9 mouse cellular contexts compared by ENCODE assay signal in genomic region chr4:40781143-40781542, GRCm38 (mm10). TPM values are rescaled to one million over a fixed set of nuclear protein-coding genes. Genes with fewer than 3 reads are reported as not detected.
DNase-seq lines count a peak whose midpoint lies in the region; ATAC-seq and TF ChIP-seq lines count a peak whose summit lies in the region.
"Had no signal": no experiment of that assay in that cellular context is flagged by ENCODE, and none has a peak within 500 bp of the region (broad histone marks: within the 10 kb centered on the region; RNA-seq: fewer than 3 reads in every experiment).

No protein-coding gene starts in this region.

- no peak overlapping the region for H3K4me3 ChIP-seq in embryonic facial prominence, embryonic 11.5 days (ENCODE audit: low read depth, low read length)
- H3K4me3 ChIP-seq in embryonic facial prominence, embryonic 10.5 days, result no peak overlapping the region
- H3K4me3 ChIP-seq in lung, embryonic 14.5 days (ENCODE audit: low read depth, low read length), result no peak overlapping the region
- H3K4me3 ChIP-seq in intestine, embryonic 16.5 days (ENCODE audit: low read length), result no peak overlapping the region
- H3K4me3 ChIP-seq: neural tube, embryonic 13.5 days had no signal

- H3K36me3 ChIP-seq in embryonic facial prominence, embryonic 11.5 days (replicated peaks; ENCODE audit: control insufficient read depth, insufficient read depth, low read depth, low read length), result no peaks in the 10 kb centered on the region
- H3K36me3 ChIP-seq in embryonic facial prominence, embryonic 10.5 days (replicated peaks), result no peaks in the 10 kb centered on the region
- H3K36me3 ChIP-seq in lung, embryonic 14.5 days (ENCODE audit: insufficient read depth), result no peaks in the 10 kb centered on the region
- H3K36me3 ChIP-seq in intestine, embryonic 16.5 days (ENCODE audit: control insufficient read depth, insufficient read depth, low read length), result no peaks in the 10 kb centered on the region
- H3K36me3 ChIP-seq: neural tube, embryonic 13.5 days had no signal

- DNase-seq in embryonic facial prominence, embryonic 11.5 days (ENCODE audit: low spot score), result peak; percentile 22
- no peak for DNase-seq in embryonic facial prominence, embryonic 10.5 days (ENCODE audit: low spot score)
- peak; percentile 43 for DNase-seq in lung, embryonic 14.5 days
- DNase-seq in thymus, postnatal 14 days, result peak; percentile 82
- no peak for DNase-seq in cerebellum, adult 9-11 months
- no peak for DNase-seq in gastrocnemius, postnatal 10 days

- no peak for ATAC-seq in embryonic facial prominence, embryonic 11.5 days (replicated peaks; ENCODE audit: insufficient number of reproducible peaks, low FRiP score, low TSS enrichment, low read depth)
- ATAC-seq in hematopoietic stem cell, adult 5-6 weeks (replicated peaks in 1 of 2; ENCODE audit: insufficient read depth in 1 of 2, low FRiP score in 2 of 2, low TSS enrichment in 1 of 2, low read depth in 1 of 2, poor library complexity in 2 of 2, severe bottlenecking in 2 of 2), result peak; percentile 76 to 88
- no peak for ATAC-seq in lung, embryonic 14.5 days (ENCODE audit: insufficient read depth)
- ATAC-seq in intestine, embryonic 16.5 days, result no peak

- no peaks in the 10 kb centered on the region for H3K9me3 ChIP-seq in embryonic facial prominence, embryonic 11.5 days (replicated peaks; ENCODE audit: control insufficient read depth, low read length)
- no peaks in the 10 kb centered on the region for H3K9me3 ChIP-seq in embryonic facial prominence, embryonic 10.5 days
- H3K9me3 ChIP-seq in lung, embryonic 14.5 days (ENCODE audit: low read depth, low read length), result no peaks in the 10 kb centered on the region
- no peaks in the 10 kb centered on the region for H3K9me3 ChIP-seq in intestine, embryonic 16.5 days (ENCODE audit: control insufficient read depth, low read length)
- H3K9me3 ChIP-seq: neural tube, embryonic 13.5 days had no signal

- H3K27ac ChIP-seq in embryonic facial prominence, embryonic 11.5 days (replicated peaks; ENCODE audit: low read depth, low read length), result no peak overlapping the region
- H3K27ac ChIP-seq in embryonic facial prominence, embryonic 10.5 days (replicated peaks), result no peak overlapping the region
- no peak overlapping the region for H3K27ac ChIP-seq in lung, embryonic 14.5 days (ENCODE audit: low read depth)
- H3K27ac ChIP-seq in intestine, embryonic 16.5 days (ENCODE audit: low read length), result no peak overlapping the region
- H3K27ac ChIP-seq: neural tube, embryonic 13.5 days had no signal

- no peak overlapping the region for H3K9ac ChIP-seq in embryonic facial prominence, embryonic 11.5 days (replicated peaks; ENCODE audit: low read length)
- H3K9ac ChIP-seq in lung, embryonic 14.5 days, result no peak overlapping the region
- H3K9ac ChIP-seq in intestine, embryonic 16.5 days (ENCODE audit: low read depth, low read length), result no peak overlapping the region
- H3K9ac ChIP-seq: neural tube, embryonic 13.5 days had no signal

- H3K4me2 ChIP-seq in embryonic facial prominence, embryonic 11.5 days (ENCODE audit: low read depth, low read length), result no peak overlapping the region
- 0 out of 2 replicates have a peak overlapping the region, but pooled peaks have one; percentile 12 for H3K4me2 ChIP-seq in lung, embryonic 14.5 days
- H3K4me2 ChIP-seq in intestine, embryonic 16.5 days (ENCODE audit: low read depth, low read length), result no peak overlapping the region
- H3K4me2 ChIP-seq: neural tube, embryonic 13.5 days had no signal

- no peak for TF ChIP-seq CTCF in lung, embryonic 14.5 days (IDR thresholded peaks at IDR 0.05; ENCODE audit: low read depth)

- H3K4me1 ChIP-seq in embryonic facial prominence, embryonic 11.5 days (ENCODE audit: control insufficient read depth, insufficient read depth, low read length), result no peaks in the 10 kb centered on the region; the same call in 1 of the 2 replicates
- peaks cover 34% of the 10 kb centered on the region for H3K4me1 ChIP-seq in embryonic facial prominence, embryonic 10.5 days
- peaks cover 8% of the 10 kb centered on the region for H3K4me1 ChIP-seq in lung, embryonic 14.5 days (ENCODE audit: insufficient read depth)
- H3K4me1 ChIP-seq in intestine, embryonic 16.5 days (ENCODE audit: control insufficient read depth, insufficient read depth, low read length), result 0 out of 2 replicates have a peak, but pooled peaks cover 3% of the 10 kb centered on the region
- H3K4me1 ChIP-seq: neural tube, embryonic 13.5 days had no signal

- H3K27me3 ChIP-seq in embryonic facial prominence, embryonic 11.5 days (ENCODE audit: control insufficient read depth, insufficient read depth, low read length), result no peaks in the 10 kb centered on the region
- no peaks in the 10 kb centered on the region for H3K27me3 ChIP-seq in embryonic facial prominence, embryonic 10.5 days (replicated peaks; ENCODE audit: low read depth, poor library complexity, severe bottlenecking)
- no peaks in the 10 kb centered on the region for H3K27me3 ChIP-seq in lung, embryonic 14.5 days (ENCODE audit: insufficient read depth, low read length)
- no peaks in the 10 kb centered on the region for H3K27me3 ChIP-seq in intestine, embryonic 16.5 days (replicated peaks; ENCODE audit: control insufficient read depth, insufficient read depth, low read length)
- H3K27me3 ChIP-seq: neural tube, embryonic 13.5 days had no signal

- WGBS in embryonic facial prominence, embryonic 11.5 days, result 19% methylated on average over 3 of the region's 3 CpGs
- WGBS in embryonic facial prominence, embryonic 10.5 days, result 20% methylated on average over 3 of the region's 3 CpGs
- 8% methylated on average over 3 of the region's 3 CpGs for WGBS in lung, embryonic 14.5 days
- WGBS in intestine, embryonic 16.5 days, result 29% methylated on average over 3 of the region's 3 CpGs

RNA-seq across cellular contexts. Expression of gene Smu1, which starts 23.4 kb away (rescaled TPM):
- polyA plus RNA-seq in embryonic facial prominence, embryonic 11.5 days (2014; fragmentation: Nextera tagmentation; extraction: Ambion mirVana), result 195 and 203 TPM in 2 replicates
- 190 and 192 TPM in 2 replicates for polyA plus RNA-seq in embryonic facial prominence, embryonic 10.5 days (2016; fragmentation: Nextera tagmentation; extraction: Ambion mirVana)
- 140 and 144 TPM in 2 replicates for total RNA-seq in hematopoietic stem cell, adult 5-6 weeks (2017)
- polyA plus RNA-seq in lung, embryonic 14.5 days (2014; fragmentation: Nextera tagmentation; extraction: Ambion mirVana), result 159 and 165 TPM in 2 replicates
- total RNA-seq in gastrocnemius, postnatal 10 days (2021), result 10 to 100 TPM; 35.1 to 37.8 TPM
- polyA plus RNA-seq in intestine, embryonic 16.5 days (2015; fragmentation: Nextera tagmentation; extraction: Ambion mirVana), result 136 and 145 TPM in 2 replicates

RNA-seq across cellular contexts. Expression of gene Dnaja1, which starts 59.2 kb away (rescaled TPM):
- 665 and 708 TPM in 2 replicates for polyA plus RNA-seq in embryonic facial prominence, embryonic 11.5 days (2014; fragmentation: Nextera tagmentation; extraction: Ambion mirVana)
- 608 and 633 TPM in 2 replicates for polyA plus RNA-seq in embryonic facial prominence, embryonic 10.5 days (2016; fragmentation: Nextera tagmentation; extraction: Ambion mirVana)
- 405 and 607 TPM in 2 replicates for total RNA-seq in hematopoietic stem cell, adult 5-6 weeks (2017)
- 386 and 393 TPM in 2 replicates for polyA plus RNA-seq in lung, embryonic 14.5 days (2014; fragmentation: Nextera tagmentation; extraction: Ambion mirVana)
- total RNA-seq in gastrocnemius, postnatal 10 days (2021), result 10 to 100 TPM; 55.0 to 76.5 TPM
- polyA plus RNA-seq in intestine, embryonic 16.5 days (2015; fragmentation: Nextera tagmentation; extraction: Ambion mirVana), result 295 and 316 TPM in 2 replicates

Comparison
In these comparisons a context has a peak if more than half of its experiments do, and no peak if none do; other contexts are left out.
1. DNase-seq: peak in embryonic facial prominence, embryonic 11.5 days (single experiment), lung, embryonic 14.5 days (single experiment) and thymus, postnatal 14 days (single experiment); none in embryonic facial prominence, embryonic 10.5 days (single experiment), cerebellum, adult 9-11 months (single experiment) and gastrocnemius, postnatal 10 days (single experiment).
2. ATAC-seq: peak in hematopoietic stem cell, adult 5-6 weeks (2 of 2); none in embryonic facial prominence, embryonic 11.5 days (single experiment), lung, embryonic 14.5 days (single experiment) and intestine, embryonic 16.5 days (single experiment).